10 mouse cellular contexts compared by ENCODE assay signal in genomic region chr11:102607201-102607600, GRCm38 (mm10). TPM values are rescaled to one million over a fixed set of nuclear protein-coding genes. Genes with fewer than 3 reads are reported as not detected.
DNase-seq lines count a peak whose midpoint lies in the region; ATAC-seq and TF ChIP-seq lines count a peak whose summit lies in the region.
"Not testable (repeated sequence)": the region's sequence is repeated elsewhere in the genome, so short reads cannot be mapped to it uniquely, and the experiment has no call there.
"Had no signal": no experiment of that assay in that cellular context is flagged by ENCODE, and none has a peak within 500 bp of the region (broad histone marks: within the 10 kb centered on the region; RNA-seq: fewer than 3 reads in every experiment).

No protein-coding gene starts in this region.

- not testable (repeated sequence) for H3K9me3 ChIP-seq in embryonic facial prominence, embryonic 11.5 days (replicated peaks; ENCODE audit: control insufficient read depth, low read length); forebrain, embryonic 15.5 days; heart, embryonic 16.5 days (replicated peaks; ENCODE audit: control insufficient read depth, low read length); intestine, embryonic 15.5 days; limb, embryonic 11.5 days (ENCODE audit: control insufficient read depth, low read length); lung, postnatal 0 days (ENCODE audit: low read length); neural tube, embryonic 11.5 days (ENCODE audit: control insufficient read depth, low read length); stomach, postnatal 0 days (ENCODE audit: control insufficient read depth, low read length)

- H3K27ac ChIP-seq in embryonic facial prominence, embryonic 11.5 days (replicated peaks; ENCODE audit: low read depth, low read length) = peak overlapping the region; percentile 63
- peak overlapping the region; percentile 77 for H3K27ac ChIP-seq in forebrain, embryonic 15.5 days (replicated peaks)
- H3K27ac ChIP-seq in heart, embryonic 16.5 days (ENCODE audit: low read length) = peak overlapping the region; percentile 94
- H3K27ac ChIP-seq in intestine, embryonic 15.5 days = peak overlapping the region; percentile 73
- peak overlapping the region; percentile 90 for H3K27ac ChIP-seq in limb, embryonic 11.5 days (replicated peaks; ENCODE audit: low read depth, low read length)
- peak overlapping the region; percentile 51 for H3K27ac ChIP-seq in lung, postnatal 0 days (ENCODE audit: low read length)
- H3K27ac ChIP-seq in neural tube, embryonic 11.5 days (ENCODE audit: low read depth, low read length) = peak overlapping the region; percentile 46; the same call in 1 of the 2 replicates
- peak overlapping the region; percentile 71 for H3K27ac ChIP-seq in stomach, postnatal 0 days (replicated peaks)

- not testable (repeated sequence) for H3K27me3 ChIP-seq in embryonic facial prominence, embryonic 11.5 days (ENCODE audit: control insufficient read depth, insufficient read depth, low read length); forebrain, embryonic 15.5 days; heart, embryonic 16.5 days (ENCODE audit: control insufficient read depth, insufficient read depth, low read length); limb, embryonic 11.5 days (ENCODE audit: control insufficient read depth, insufficient read depth, low read length); lung, postnatal 0 days (replicated peaks; ENCODE audit: insufficient read depth, low read length); neural tube, embryonic 11.5 days (ENCODE audit: control insufficient read depth, insufficient read depth, low read length); stomach, postnatal 0 days (ENCODE audit: control insufficient read depth, insufficient read depth, low read length)
- H3K27me3 ChIP-seq in intestine, embryonic 15.5 days (replicated peaks) = peaks cover 15% of the 10 kb centered on the region; the same call in 1 of the 2 replicates

- WGBS in embryonic facial prominence, embryonic 11.5 days = under 1% methylated on average over 12 of the region's 12 CpGs
- WGBS in forebrain, embryonic 15.5 days = under 1% methylated on average over 12 of the region's 12 CpGs
- 6% methylated on average over 12 of the region's 12 CpGs for WGBS in heart, embryonic 16.5 days
- 12% methylated on average over 12 of the region's 12 CpGs for whole genome bisulfite sequencing in intestine, embryonic 15.5 days
- 0% methylated on average over 12 of the region's 12 CpGs for WGBS in limb, embryonic 11.5 days
- 3% methylated on average over 12 of the region's 12 CpGs for WGBS in lung, postnatal 0 days
- WGBS in neural tube, embryonic 11.5 days = under 1% methylated on average over 12 of the region's 12 CpGs
- WGBS in stomach, postnatal 0 days = 4% methylated on average over 12 of the region's 12 CpGs

- TF ChIP-seq CTCF in lung, postnatal 0 days (IDR thresholded peaks at IDR 0.05); stomach, postnatal 0 days (IDR thresholded peaks at IDR 0.05; ENCODE audit: low read depth): not testable (repeated sequence)

- H3K36me3 ChIP-seq in embryonic facial prominence, embryonic 11.5 days (replicated peaks; ENCODE audit: control insufficient read depth, insufficient read depth, low read depth, low read length); forebrain, embryonic 15.5 days; heart, embryonic 16.5 days (ENCODE audit: control insufficient read depth, insufficient read depth); intestine, embryonic 15.5 days; limb, embryonic 11.5 days (ENCODE audit: control insufficient read depth, insufficient read depth, low read length); lung, postnatal 0 days (ENCODE audit: insufficient read depth, low read length); neural tube, embryonic 11.5 days (ENCODE audit: control insufficient read depth, insufficient read depth, low read length); stomach, postnatal 0 days (ENCODE audit: control insufficient read depth, insufficient read depth, low read length): not testable (repeated sequence)

- DNase-seq in embryonic facial prominence, embryonic 11.5 days (ENCODE audit: low spot score); limb, embryonic 11.5 days (ENCODE audit: low spot score); lung, postnatal 0 days (ENCODE audit: low spot score); neural tube, embryonic 11.5 days (ENCODE audit: low spot score); stomach, postnatal 0 days (ENCODE audit: low spot score): not testable (repeated sequence)

- ATAC-seq in embryonic facial prominence, embryonic 11.5 days (replicated peaks; ENCODE audit: insufficient number of reproducible peaks, low FRiP score, low TSS enrichment, low read depth); forebrain, embryonic 15.5 days (replicated peaks); heart, embryonic 16.5 days (replicated peaks; ENCODE audit: extremely low read depth, insufficient read depth, low FRiP score); intestine, embryonic 15.5 days; limb, embryonic 11.5 days (ENCODE audit: insufficient number of reproducible peaks, low FRiP score, low TSS enrichment, low read depth); lung, postnatal 0 days; neural tube, embryonic 11.5 days (ENCODE audit: insufficient read depth, low FRiP score, low TSS enrichment); stomach, postnatal 0 days (ENCODE audit: low FRiP score, low TSS enrichment): not testable (repeated sequence)

- H3K4me2 ChIP-seq in embryonic facial prominence, embryonic 11.5 days (ENCODE audit: low read depth, low read length) = peak overlapping the region; percentile 76
- H3K4me2 ChIP-seq in forebrain, embryonic 15.5 days (replicated peaks) = peak overlapping the region; percentile 85
- H3K4me2 ChIP-seq in heart, embryonic 16.5 days (ENCODE audit: low read depth, low read length) = peak overlapping the region; percentile 78
- peak overlapping the region; percentile 80 for H3K4me2 ChIP-seq in intestine, embryonic 15.5 days (replicated peaks)
- H3K4me2 ChIP-seq in limb, embryonic 11.5 days (ENCODE audit: low read depth, severe bottlenecking) = peak overlapping the region; percentile 53
- peak overlapping the region; percentile 88 for H3K4me2 ChIP-seq in lung, postnatal 0 days (replicated peaks; ENCODE audit: low read depth, low read length)
- H3K4me2 ChIP-seq in neural tube, embryonic 11.5 days (ENCODE audit: low read depth) = peak overlapping the region; percentile 83
- peak overlapping the region; percentile 77 for H3K4me2 ChIP-seq in stomach, postnatal 0 days (replicated peaks; ENCODE audit: low read depth)

- not testable (repeated sequence) for TF ChIP-seq EP300 in lung, postnatal 0 days (IDR thresholded peaks at IDR 0.05); stomach, postnatal 0 days (optimal IDR thresholded peaks at IDR 0.05)

- H3K9ac ChIP-seq in embryonic facial prominence, embryonic 11.5 days (replicated peaks; ENCODE audit: low read length) = peak overlapping the region; percentile 99
- H3K9ac ChIP-seq in forebrain, embryonic 15.5 days (replicated peaks) = peak overlapping the region; percentile 82
- peak overlapping the region; percentile 80 for H3K9ac ChIP-seq in heart, embryonic 16.5 days (ENCODE audit: low read length)
- H3K9ac ChIP-seq in intestine, embryonic 15.5 days = peak overlapping the region; percentile 51
- peak overlapping the region; percentile 90 for H3K9ac ChIP-seq in limb, embryonic 11.5 days (ENCODE audit: low read length)
- peak overlapping the region; percentile 52 for H3K9ac ChIP-seq in lung, postnatal 0 days (replicated peaks; ENCODE audit: low read depth)
- H3K9ac ChIP-seq in neural tube, embryonic 11.5 days (ENCODE audit: low read length) = peak overlapping the region; percentile 97
- H3K9ac ChIP-seq in stomach, postnatal 0 days (ENCODE audit: low read length) = peak overlapping the region; percentile 86

- H3K4me1 ChIP-seq in embryonic facial prominence, embryonic 11.5 days (ENCODE audit: control insufficient read depth, insufficient read depth, low read length) = peaks cover 11% of the 10 kb centered on the region
- peaks cover 58% of the 10 kb centered on the region for H3K4me1 ChIP-seq in forebrain, embryonic 15.5 days
- peaks cover 29% of the 10 kb centered on the region for H3K4me1 ChIP-seq in heart, embryonic 16.5 days (ENCODE audit: control insufficient read depth, insufficient read depth, low read length)
- H3K4me1 ChIP-seq in intestine, embryonic 15.5 days (replicated peaks) = peaks cover 30% of the 10 kb centered on the region
- peaks cover 40% of the 10 kb centered on the region for H3K4me1 ChIP-seq in limb, embryonic 11.5 days (ENCODE audit: control insufficient read depth, insufficient read depth, low read length)
- H3K4me1 ChIP-seq in lung, postnatal 0 days (ENCODE audit: insufficient read depth, low read depth, low read length); stomach, postnatal 0 days (replicated peaks; ENCODE audit: control insufficient read depth, insufficient read depth): not testable (repeated sequence)
- peaks cover 35% of the 10 kb centered on the region for H3K4me1 ChIP-seq in neural tube, embryonic 11.5 days (ENCODE audit: control insufficient read depth, insufficient read depth, low read length)

- H3K4me3 ChIP-seq in embryonic facial prominence, embryonic 11.5 days (ENCODE audit: low read depth, low read length) = peak overlapping the region; percentile 95
- peak overlapping the region; percentile 82 for H3K4me3 ChIP-seq in forebrain, embryonic 15.5 days
- H3K4me3 ChIP-seq in heart, embryonic 16.5 days (ENCODE audit: low read length) = peak overlapping the region; percentile 62
- peak overlapping the region; percentile 75 for H3K4me3 ChIP-seq in intestine, embryonic 15.5 days (replicated peaks)
- peak overlapping the region; percentile 99 for H3K4me3 ChIP-seq in limb, embryonic 11.5 days (ENCODE audit: low read depth, low read length)
- peak overlapping the region; percentile 72 for H3K4me3 ChIP-seq in lung, postnatal 0 days (ENCODE audit: low read depth, low read length)
- peak overlapping the region; percentile 77 for H3K4me3 ChIP-seq in neural tube, embryonic 11.5 days (ENCODE audit: low read depth, low read length)
- H3K4me3 ChIP-seq in stomach, postnatal 0 days (ENCODE audit: low read depth, low read length) = peak overlapping the region; percentile 80

RNA-seq across cellular contexts. Expression of gene Fzd2, which starts 3.0 kb away (rescaled TPM):
- polyA plus RNA-seq in embryonic facial prominence, embryonic 11.5 days (2014; fragmentation: Nextera tagmentation; extraction: Ambion mirVana) = 53.3 and 57.0 TPM in 2 replicates
- polyA plus RNA-seq in forebrain, embryonic 15.5 days (2015; fragmentation: Nextera tagmentation; extraction: Ambion mirVana) = 18.4 and 20.3 TPM in 2 replicates
- 12.4 and 15.6 TPM in 2 replicates for polyA plus RNA-seq in heart, embryonic 16.5 days (2015; fragmentation: Nextera tagmentation; extraction: Ambion mirVana)
- polyA plus RNA-seq in intestine, embryonic 15.5 days (2015; fragmentation: Nextera tagmentation; extraction: Ambion mirVana) = 15.6 and 15.9 TPM in 2 replicates
- 57.2 and 57.4 TPM in 2 replicates for polyA plus RNA-seq in limb, embryonic 11.5 days (2014; fragmentation: Nextera tagmentation; extraction: Ambion mirVana)
- 19.6 and 20.8 TPM in 2 replicates for polyA plus RNA-seq in lung, postnatal 0 days (2015; fragmentation: Nextera tagmentation; extraction: Ambion mirVana)
- 37.3 and 40.4 TPM in 2 replicates for polyA plus RNA-seq in neural tube, embryonic 11.5 days (2014; fragmentation: Nextera tagmentation; extraction: Ambion mirVana)
- 10.2 and 11.8 TPM in 2 replicates for polyA plus RNA-seq in stomach, postnatal 0 days (2015; fragmentation: Nextera tagmentation; extraction: Ambion mirVana)

RNA-seq across cellular contexts. Expression of gene Gm11627, which starts 27.9 kb away (rescaled TPM):
- 10.5 and 10.6 TPM in 2 replicates for polyA plus RNA-seq in embryonic facial prominence, embryonic 11.5 days (2014; fragmentation: Nextera tagmentation; extraction: Ambion mirVana)
- polyA plus RNA-seq in forebrain, embryonic 15.5 days (2015; fragmentation: Nextera tagmentation; extraction: Ambion mirVana) = 8.2 and 10.1 TPM in 2 replicates
- polyA plus RNA-seq in heart, embryonic 16.5 days (2015; fragmentation: Nextera tagmentation; extraction: Ambion mirVana) = 9.5 and 13.6 TPM in 2 replicates
- polyA plus RNA-seq in intestine, embryonic 15.5 days (2015; fragmentation: Nextera tagmentation; extraction: Ambion mirVana) = 12.0 and 14.5 TPM in 2 replicates
- polyA plus RNA-seq in limb, embryonic 11.5 days (2014; fragmentation: Nextera tagmentation; extraction: Ambion mirVana) = 3.9 and 4.2 TPM in 2 replicates
- polyA plus RNA-seq in lung, postnatal 0 days (2015; fragmentation: Nextera tagmentation; extraction: Ambion mirVana) = 8.0 and 11.4 TPM in 2 replicates
- 7.1 and 9.9 TPM in 2 replicates for polyA plus RNA-seq in neural tube, embryonic 11.5 days (2014; fragmentation: Nextera tagmentation; extraction: Ambion mirVana)
- polyA plus RNA-seq in stomach, postnatal 0 days (2015; fragmentation: Nextera tagmentation; extraction: Ambion mirVana) = 20.1 and 22.4 TPM in 2 replicates
- polyA plus RNA-seq: Patski had no signal

RNA-seq across cellular contexts. Expression of gene Gpatch8, which starts 51.0 kb away (rescaled TPM):
- polyA plus RNA-seq in embryonic facial prominence, embryonic 11.5 days (2014; fragmentation: Nextera tagmentation; extraction: Ambion mirVana) = 43.2 and 43.4 TPM in 2 replicates
- polyA plus RNA-seq in forebrain, embryonic 15.5 days (2015; fragmentation: Nextera tagmentation; extraction: Ambion mirVana) = 77.6 and 80.8 TPM in 2 replicates
- 33.9 and 39.2 TPM in 2 replicates for polyA plus RNA-seq in heart, embryonic 16.5 days (2015; fragmentation: Nextera tagmentation; extraction: Ambion mirVana)
- polyA plus RNA-seq in intestine, embryonic 15.5 days (2015; fragmentation: Nextera tagmentation; extraction: Ambion mirVana) = 41.7 and 43.1 TPM in 2 replicates
- 52.9 and 55.0 TPM in 2 replicates for polyA plus RNA-seq in limb, embryonic 11.5 days (2014; fragmentation: Nextera tagmentation; extraction: Ambion mirVana)
- 25.3 and 27.4 TPM in 2 replicates for polyA plus RNA-seq in lung, postnatal 0 days (2015; fragmentation: Nextera tagmentation; extraction: Ambion mirVana)
- polyA plus RNA-seq in neural tube, embryonic 11.5 days (2014; fragmentation: Nextera tagmentation; extraction: Ambion mirVana) = 45.4 and 46.1 TPM in 2 replicates
- polyA plus RNA-seq in stomach, postnatal 0 days (2015; fragmentation: Nextera tagmentation; extraction: Ambion mirVana) = 16.7 and 16.8 TPM in 2 replicates

RNA-seq across cellular contexts. Expression of gene Meioc, which starts 56.3 kb away (rescaled TPM):
- polyA plus RNA-seq in embryonic facial prominence, embryonic 11.5 days (2014; fragmentation: Nextera tagmentation; extraction: Ambion mirVana) = 1.0 and 1.3 TPM in 2 replicates
- 0.08 and 0.10 TPM in 2 replicates for polyA plus RNA-seq in forebrain, embryonic 15.5 days (2015; fragmentation: Nextera tagmentation; extraction: Ambion mirVana)
- 0.28 and 0.40 TPM in 2 replicates for polyA plus RNA-seq in heart, embryonic 16.5 days (2015; fragmentation: Nextera tagmentation; extraction: Ambion mirVana)
- polyA plus RNA-seq in intestine, embryonic 15.5 days (2015; fragmentation: Nextera tagmentation; extraction: Ambion mirVana) = 0.30 and 0.44 TPM in 2 replicates
- 0.35 and 1.2 TPM in 2 replicates for polyA plus RNA-seq in limb, embryonic 11.5 days (2014; fragmentation: Nextera tagmentation; extraction: Ambion mirVana)
- polyA plus RNA-seq in lung, postnatal 0 days (2015; fragmentation: Nextera tagmentation; extraction: Ambion mirVana) = 0.04 and 0.05 TPM in 2 replicates
- 0.84 and 0.89 TPM in 2 replicates for polyA plus RNA-seq in neural tube, embryonic 11.5 days (2014; fragmentation: Nextera tagmentation; extraction: Ambion mirVana)
- polyA plus RNA-seq in stomach, postnatal 0 days (2015; fragmentation: Nextera tagmentation; extraction: Ambion mirVana) = 0.23 and 0.39 TPM in 2 replicates
- polyA plus RNA-seq: large intestine, adult 2 months had no signal
